Mouse (Mus musculus): ENCODE data around the gene Nanos3.

DNA sequence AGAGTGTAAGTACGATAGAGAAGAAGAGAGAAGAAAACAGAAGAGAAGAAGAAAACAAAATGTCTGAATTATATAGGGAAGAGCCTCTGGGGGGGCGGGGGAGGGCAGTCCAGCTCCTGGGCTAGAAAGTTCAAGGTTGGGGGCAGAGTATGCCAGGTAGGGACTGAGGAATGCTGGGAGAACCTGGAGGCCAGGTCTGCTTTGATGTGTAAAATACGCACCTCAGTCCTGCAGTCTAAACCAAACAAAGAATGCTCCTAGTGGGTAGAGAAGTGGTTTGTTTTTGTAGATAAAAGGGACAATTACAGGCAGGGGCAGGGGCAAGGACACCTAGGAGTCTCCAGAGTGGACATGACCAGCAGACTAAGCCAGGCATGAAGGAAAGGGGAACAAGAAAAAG, 7.6 kb downstream of the Nanos3 start:
- TF ChIP-seq CTCF (conservative IDR thresholded peaks at IDR 0.05; ENCODE audit: low read length) = no peak
- no peak for TF ChIP-seq POU5F1 (IDR thresholded peaks at IDR 0.05; ENCODE audit: borderline replicate concordance, low read length)
- TF ChIP-seq NANOG (IDR thresholded peaks at IDR 0.05; ENCODE audit: borderline replicate concordance, low read length) = no peak

Data from E14TG2a.4 (cell line).